Mouse (Mus musculus) olfactory bulb, adult 2 months (tissue): ENCODE measurements around the gene Slc25a19. TPM values are rescaled to one million over a fixed set of nuclear protein-coding genes. Genes with fewer than 3 reads are reported as not detected.
A peak's percentile ranks its signal among the peaks of the same experiment; 100 is the strongest.

Source experiments
- H3K27ac ChIP-seq: fragments of 200-500 bp; 2 replicates; pipeline ENCODE4 v1.5.1; 2012; ENCODE audit warnings: low read depth, low read length; ENCODE audit not compliant: insufficient read depth
- H3K4me1 ChIP-seq: fragments of 200-500 bp; 2 replicates; pipeline ENCODE4 v1.6.1; 2012; ENCODE audit warnings: low read length; ENCODE audit not compliant: control insufficient read depth, insufficient read depth
- H3K4me3 ChIP-seq: fragments of 200-500 bp; 2 replicates; pipeline ENCODE4 v1.5.1; 2012; ENCODE audit warnings: mild to moderate bottlenecking, low read depth, low read length, moderate library complexity; ENCODE audit not compliant: insufficient read depth
- CTCF ChIP-seq: fragments of 200-500 bp; IDR thresholded peaks from 2 replicates; pipeline ENCODE4 v1.5.1; 2012; ENCODE audit warnings: low read depth, mild to moderate bottlenecking, low read length, moderate library complexity; ENCODE audit not compliant: insufficient read depth
- POLR2A ChIP-seq: fragments of 200-500 bp; IDR thresholded peaks from 2 replicates; pipeline ENCODE4 v1.6.1; 2012; ENCODE audit warnings: mild to moderate bottlenecking, low read depth, low read length, moderate library complexity; ENCODE audit not compliant: insufficient read depth
- WGBS: fragments of 180-500 bp; shearing (Covaris S2); methylation state at CpG from one replicate; pipeline ENCODE4 v1.1.7; 2018; 5-methylcytosine and 5-hydroxymethylcytosine counted together
- polyA plus RNA-seq: library from polyadenylated mRNA; stranded (reverse); fragments of >200 nt; gene quantifications from 2 replicates; pipeline ENCODE4 v1.2.4, GENCODE M21; 2012; ENCODE audit warnings: low replicate concordance; ENCODE audit not compliant: missing spikeins, insufficient read depth, insufficient read length

Slc25a19 gene
- not detected in 2 replicates for polyA plus RNA-seq

GRCm38 (mm10) chr11:115627705-115628464 lies at the start of gene Slc25a19:
TSS of gene Slc25a19 (minus strand) at chr11:115628295.
- Histone ChIP-seq H3K4me1 (peaks cover 7% of the 10 kb centered on the region), H3K27ac (no peak within 1 kb of the TSS), H3K4me3 (peak within 1 kb of the TSS; percentile 76)
- WGBS, result under 1% methylated on average over 47 of the region's 47 CpGs
- no peak for TF ChIP-seq CTCF
- no peak for TF ChIP-seq POLR2A

- 90% methylated on average over 3 of the region's 3 CpGs for WGBS
- H3K4me3 ChIP-seq, result no peak overlapping the region
- peak overlapping the region; percentile 43 for H3K27ac ChIP-seq
- peaks cover 32% of the 10 kb centered on the region for H3K4me1 ChIP-seq
- TF ChIP-seq POLR2A (no peak), CTCF (no peak)
Observed at GRCm38 (mm10) chr11:115677511-115677910, 49.4 kb upstream of the Slc25a19 start.

- no peak for TF ChIP-seq CTCF
- TF ChIP-seq POLR2A, result no peak
- peak overlapping the region; percentile 43 for H3K27ac ChIP-seq
- no peak overlapping the region for H3K4me3 ChIP-seq
- WGBS, result 84% methylated on average over 8 of the region's 8 CpGs
- H3K4me1 ChIP-seq, result peaks cover 32% of the 10 kb centered on the region
Observed at GRCm38 (mm10) chr11:115676738-115677137, 48.6 kb upstream of the Slc25a19 start.

GRCm38 (mm10) chr11:115674235-115674865 lies 46.3 kb upstream of the Slc25a19 start:
- WGBS, result 26% methylated on average over 9 of the region's 9 CpGs
- H3K4me3 ChIP-seq, result no peak overlapping the region
- peaks cover 36% of the 10 kb centered on the region for H3K4me1 ChIP-seq
- no peak for TF ChIP-seq POLR2A
- no peak for TF ChIP-seq CTCF
- H3K27ac ChIP-seq, result peak overlapping the region; percentile 78

GRCm38 (mm10) chr11:115673471-115674234 lies 45.6 kb upstream of the Slc25a19 start:
- no peak overlapping the region for H3K4me3 ChIP-seq
- 38% methylated on average over 9 of the region's 9 CpGs for WGBS
- peak overlapping the region; percentile 78 for H3K27ac ChIP-seq
- no peak for TF ChIP-seq CTCF
- no peak for TF ChIP-seq POLR2A
- H3K4me1 ChIP-seq, result peaks cover 39% of the 10 kb centered on the region

- TF ChIP-seq POLR2A, result no peak
- no peak for TF ChIP-seq CTCF
- 51% methylated on average over 7 of the region's 7 CpGs for WGBS
- Histone ChIP-seq H3K4me3 (no peak overlapping the region), H3K4me1 (peaks cover 44% of the 10 kb centered on the region), H3K27ac (peak overlapping the region; percentile 95)
Observed at GRCm38 (mm10) chr11:115672226-115672987, 44.3 kb upstream of the Slc25a19 start.

- TF ChIP-seq CTCF (no peak), POLR2A (no peak)
- WGBS, result 10% methylated on average over 5 of the region's 5 CpGs
- Histone ChIP-seq H3K4me1 (peaks cover 42% of the 10 kb centered on the region), H3K27ac (peak overlapping the region; percentile 92), H3K4me3 (no peak overlapping the region)
Observed at GRCm38 (mm10) chr11:115670451-115671050, 42.5 kb upstream of the Slc25a19 start.
